Mouse (Mus musculus) MEL (cell line): ENCODE measurements at regions not wholly inside any gene's neighbourhood (a gene's known extent, or its start where the extent isn't known, plus 50 kb on each side); places are given as distances from the start of the nearest gene placed in this dataset.

Experiments
- CHD1 ChIP-seq: IDR thresholded peaks from 2 replicates; pipeline ENCODE4 v1.6.1; 2012; ENCODE audit warnings: low read depth, mild to moderate bottlenecking, inconsistent platforms, low read length, improper control_type of control experiment
- CTCF ChIP-seq, 3 experiments: IDR thresholded peaks in 2 of 3; conservative IDR thresholded peaks in 1 of 3; 2 replicates each; pipeline ENCODE4 v1.5.1; 2011 to 2012; ENCODE audit warnings: low read length in 3 of 3, low read depth in 2 of 3, mild to moderate bottlenecking in 2 of 3, improper control_type of control experiment in 1 of 3, inconsistent platforms in 1 of 3, mixed read lengths in 1 of 3, moderate library complexity in 1 of 3; ENCODE audit not compliant: control insufficient read depth in 1 of 3, insufficient read depth in 1 of 3, poor library complexity in 1 of 3, severe bottlenecking in 1 of 3
- EP300 ChIP-seq, 2 experiments: IDR thresholded peaks; 2 replicates each; pipeline ENCODE4 v1.6.1; 2011; ENCODE audit warnings: improper control_type of control experiment in 2 of 2, low read length in 2 of 2, low read depth in 1 of 2, mild to moderate bottlenecking in 1 of 2
- GATA1 ChIP-seq: IDR thresholded peaks from 2 replicates; pipeline ENCODE4 v1.6.1; 2011; ENCODE audit warnings: low read depth, low read length, improper control_type of control experiment
- HCFC1 ChIP-seq: IDR thresholded peaks from 2 replicates; pipeline ENCODE4 v1.6.1; 2012; ENCODE audit warnings: low read depth, mild to moderate bottlenecking, inconsistent platforms, low read length, improper control_type of control experiment, moderate library complexity
- KAT2A ChIP-seq: conservative IDR thresholded peaks from 2 replicates; pipeline ENCODE4 v1.6.1; 2012; ENCODE audit warnings: low read depth, low read length, improper control_type of control experiment, inconsistent platforms
- MAX ChIP-seq: IDR thresholded peaks from 2 replicates; pipeline ENCODE4 v1.6.1; 2011; ENCODE audit warnings: low read length, improper control_type of control experiment
- NRF1 ChIP-seq: IDR thresholded peaks from 2 replicates; pipeline ENCODE4 v1.6.1; 2014; ENCODE audit warnings: low read depth, mild to moderate bottlenecking, inconsistent platforms, low read length, improper control_type of control experiment, moderate library complexity; ENCODE audit not compliant: poor library complexity, insufficient read depth, severe bottlenecking
- POLR2A ChIP-seq, 2 experiments: IDR thresholded peaks; 2 replicates each; pipeline ENCODE4 v1.6.1; 2011 to 2012; ENCODE audit warnings: low read length in 2 of 2, mild to moderate bottlenecking in 2 of 2, control low read depth in 1 of 2, improper control_type of control experiment in 1 of 2, low read depth in 1 of 2, moderate library complexity in 1 of 2; ENCODE audit not compliant: control insufficient read depth in 1 of 2, insufficient read depth in 1 of 2, poor library complexity in 1 of 2
- POLR2AphosphoS5 ChIP-seq: IDR thresholded peaks from 2 replicates; pipeline ENCODE4 v1.6.1; 2012; ENCODE audit warnings: low read depth, borderline replicate concordance, mild to moderate bottlenecking, inconsistent platforms, low read length, moderate library complexity, mixed read lengths
- TAL1 ChIP-seq: IDR thresholded peaks from 2 replicates; pipeline ENCODE4 v1.6.1; 2012; ENCODE audit warnings: mild to moderate bottlenecking, inconsistent platforms, low read length, moderate library complexity, mixed read lengths

DNA sequence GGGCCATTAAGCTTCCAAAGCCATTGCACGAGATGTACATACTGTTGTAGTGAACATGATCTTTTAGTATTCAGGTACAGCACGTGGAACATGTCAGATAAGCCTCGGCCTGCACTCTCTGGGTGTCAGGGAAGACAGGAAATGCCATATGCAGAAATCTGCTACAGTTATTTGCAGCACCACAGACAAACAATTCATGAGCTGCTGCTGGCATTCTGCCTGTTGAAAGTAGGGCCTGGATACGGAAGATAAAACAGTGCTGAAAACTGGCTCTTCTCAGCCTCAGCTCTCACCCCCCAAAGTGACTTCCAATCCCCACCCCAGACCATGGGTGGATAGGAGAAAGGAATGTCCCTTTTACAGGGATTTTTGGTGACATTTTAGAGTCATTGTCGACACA, 159.1 kb upstream of the Plcz1 start:
- no peak for TF ChIP-seq TAL1
- no peak for TF ChIP-seq EP300 (IDR thresholded peaks at IDR 0.05; ENCODE audit: low read depth in 1 of 2, low read length in 2 of 2)
- TF ChIP-seq KAT2A = no peak
- TF ChIP-seq CTCF (IDR thresholded peaks at IDR 0.05 in 2 of 3, conservative IDR thresholded peaks at IDR 0.05 in 1 of 3; ENCODE audit: control insufficient read depth in 1 of 3, insufficient read depth in 1 of 3, low read depth in 2 of 3, low read length in 3 of 3, poor library complexity in 1 of 3, severe bottlenecking in 1 of 3) = no peak
- no peak for TF ChIP-seq POLR2AphosphoS5
- TF ChIP-seq CHD1 = no peak
- no peak for TF ChIP-seq MAX
- no peak for TF ChIP-seq POLR2A (IDR thresholded peaks at IDR 0.05; ENCODE audit: control insufficient read depth in 1 of 2, insufficient read depth in 1 of 2, low read depth in 1 of 2, low read length in 2 of 2, poor library complexity in 1 of 2)
- TF ChIP-seq GATA1 = no peak
- no peak for TF ChIP-seq HCFC1
- TF ChIP-seq NRF1 = no peak
